Mouse (Mus musculus): ENCODE measurements around the gene Gpm6b. TPM values are rescaled to one million over a fixed set of nuclear protein-coding genes. Genes with fewer than 3 reads are reported as not detected.

The Gpm6b gene
- not detected in 2 replicates for polyA plus RNA-seq (2012; ENCODE audit: insufficient read depth, low replicate concordance)

DNA sequence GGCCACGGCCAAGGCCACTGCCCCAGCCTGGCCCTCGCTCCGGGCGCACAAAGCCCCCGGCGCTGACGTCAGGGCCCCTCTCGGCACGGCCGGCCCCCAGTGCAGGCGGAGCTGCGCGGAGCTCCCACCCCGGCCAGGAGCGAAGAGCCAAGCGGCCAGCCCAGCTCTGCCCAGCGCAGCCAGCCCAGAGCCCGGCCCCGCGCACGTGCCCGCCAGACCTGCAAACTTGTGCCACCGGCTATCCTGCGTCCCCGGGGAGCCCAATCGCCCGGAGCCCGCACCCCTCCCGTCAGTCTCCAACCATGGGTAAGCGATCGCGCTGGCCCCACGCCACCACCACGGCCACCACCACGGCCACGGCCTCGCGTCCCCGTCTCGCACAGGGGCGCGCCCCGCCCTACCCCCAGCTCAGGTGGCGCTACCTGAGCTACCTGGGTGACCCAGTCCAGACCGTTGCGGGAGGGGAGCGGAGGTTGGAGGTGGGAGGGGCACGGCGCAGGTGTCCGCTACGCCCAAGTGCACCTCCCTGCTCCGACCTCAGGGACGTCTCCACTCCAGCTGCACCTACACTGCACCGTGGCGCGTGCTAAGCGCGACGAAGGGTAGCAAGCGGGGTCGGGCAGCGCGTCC is at the start of gene Gpm6b:
Gene Gpm6b, plus strand, starts transcription at position 81 of the 630 bp plus-strand sequence.
- peaks cover 11% of the 10 kb centered on the region for H3K4me1 ChIP-seq
- peak within 1 kb of the TSS; percentile 91 for H3K4me3 ChIP-seq (replicated peaks)
- TF ChIP-seq FLI1 (IDR thresholded peaks at IDR 0.05; ENCODE audit: low read length) (no peak), GATA1 (IDR thresholded peaks at IDR 0.05; ENCODE audit: borderline replicate concordance, low read length) (no peak)
- no peaks in the 10 kb centered on the region for H3K36me3 ChIP-seq (replicated peaks; ENCODE audit: low read length)
- H3K27me3 ChIP-seq (replicated peaks): peaks cover 50% of the 10 kb centered on the region
- peaks cover 7% of the 10 kb centered on the region; the same call in 1 of the 2 replicates for H3K9me3 ChIP-seq

DNA sequence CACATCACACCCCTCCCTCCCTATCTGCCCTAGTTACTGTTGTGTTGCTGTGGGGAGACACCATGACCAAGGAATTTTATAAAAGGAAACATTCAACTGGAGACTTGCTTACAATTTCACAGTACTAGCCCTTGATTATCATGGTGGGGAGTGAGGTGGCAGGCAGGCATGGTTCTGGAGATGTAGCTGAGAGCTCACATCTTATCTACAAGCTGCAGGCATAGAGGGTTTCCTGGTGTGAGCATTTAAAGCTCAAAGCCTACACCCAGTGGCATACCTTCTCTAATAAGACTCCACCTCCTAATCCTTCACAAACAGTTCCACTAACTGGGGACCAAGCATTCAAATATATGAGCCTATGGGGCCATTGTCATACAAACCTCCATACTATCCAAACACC is 42.4 kb upstream of the Gpm6b start:
- TF ChIP-seq FLI1 (IDR thresholded peaks at IDR 0.05; ENCODE audit: low read length): no peak
- no peak for TF ChIP-seq GATA1 (IDR thresholded peaks at IDR 0.05; ENCODE audit: borderline replicate concordance, low read length)
- Histone ChIP-seq H3K4me3 (replicated peaks) (no peak overlapping the region), H3K27me3 (replicated peaks) (peaks cover 5% of the 10 kb centered on the region), H3K36me3 (replicated peaks; ENCODE audit: low read length) (peaks cover 14% of the 10 kb centered on the region), H3K4me1 (no peaks in the 10 kb centered on the region), H3K9me3 (peaks cover 19% of the 10 kb centered on the region; the same call in 1 of the 2 replicates)

- Histone ChIP-seq H3K4me3 (replicated peaks) (no peak overlapping the region), H3K36me3 (replicated peaks; ENCODE audit: low read length) (peaks cover 5% of the 10 kb centered on the region), H3K4me1 (no peaks in the 10 kb centered on the region), H3K27me3 (replicated peaks) (peaks cover 4% of the 10 kb centered on the region), H3K9me3 (peaks cover 28% of the 10 kb centered on the region; the same call in 1 of the 2 replicates)
- TF ChIP-seq FLI1 (IDR thresholded peaks at IDR 0.05; ENCODE audit: low read length) (no peak), GATA1 (IDR thresholded peaks at IDR 0.05; ENCODE audit: borderline replicate concordance, low read length) (no peak)
Measured at GRCm38 (mm10) chrX:166198266-166198665, 40.4 kb upstream of the Gpm6b start.

DNA sequence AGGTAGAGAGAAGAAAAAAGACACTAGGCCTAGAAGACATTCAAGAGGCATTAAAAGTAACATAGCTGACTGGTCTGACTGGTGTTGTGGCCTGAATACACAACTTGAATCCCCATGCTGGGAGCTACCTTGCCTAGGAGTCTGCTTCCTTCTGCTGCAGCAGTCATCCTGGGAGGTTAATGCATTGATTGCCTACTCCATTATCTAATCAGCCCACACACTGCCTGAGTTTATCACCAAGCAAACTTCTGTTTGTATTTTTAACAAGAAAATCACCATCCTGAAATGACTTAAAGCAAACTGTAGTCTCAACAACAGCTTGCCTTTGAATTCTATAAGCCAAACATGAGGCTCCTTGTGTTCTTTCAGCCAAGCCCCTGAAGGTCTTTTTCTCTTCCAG is 38.9 kb upstream of the Gpm6b start:
- no peak for TF ChIP-seq GATA1 (IDR thresholded peaks at IDR 0.05; ENCODE audit: borderline replicate concordance, low read length)
- no peak for TF ChIP-seq FLI1 (IDR thresholded peaks at IDR 0.05; ENCODE audit: low read length)
- no peaks in the 10 kb centered on the region for H3K4me1 ChIP-seq
- peaks cover 5% of the 10 kb centered on the region for H3K36me3 ChIP-seq (replicated peaks; ENCODE audit: low read length)
- peaks cover 4% of the 10 kb centered on the region for H3K27me3 ChIP-seq (replicated peaks)
- no peak overlapping the region for H3K4me3 ChIP-seq (replicated peaks)
- peaks cover 27% of the 10 kb centered on the region; the same call in 1 of the 2 replicates for H3K9me3 ChIP-seq

DNA sequence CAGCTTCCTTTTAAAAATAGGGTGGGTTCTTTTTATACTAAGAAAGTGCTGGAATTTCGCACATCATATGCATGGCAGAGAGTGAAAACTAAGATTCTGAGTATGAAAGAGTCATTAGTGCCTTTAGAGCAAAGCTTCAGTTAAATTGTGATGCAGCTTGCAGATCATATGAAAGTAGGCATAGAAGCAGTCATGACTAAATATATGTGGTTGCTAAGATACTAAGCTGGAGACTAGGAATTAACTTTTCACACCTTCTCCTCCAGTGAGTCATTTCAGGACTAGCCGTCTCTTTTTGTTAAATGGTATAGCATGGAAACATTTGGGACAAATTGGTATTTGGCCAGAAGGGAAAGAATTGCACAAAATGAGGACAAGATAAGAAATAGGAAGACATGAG is 24.1 kb upstream of the Gpm6b start:
- Histone ChIP-seq H3K4me1 (no peaks in the 10 kb centered on the region), H3K27me3 (replicated peaks) (peaks cover 31% of the 10 kb centered on the region), H3K9me3 (peaks cover 8% of the 10 kb centered on the region), H3K36me3 (replicated peaks; ENCODE audit: low read length) (no peaks in the 10 kb centered on the region), H3K4me3 (replicated peaks) (no peak overlapping the region)
- TF ChIP-seq FLI1 (IDR thresholded peaks at IDR 0.05; ENCODE audit: low read length) (no peak), GATA1 (IDR thresholded peaks at IDR 0.05; ENCODE audit: borderline replicate concordance, low read length) (no peak)

DNA sequence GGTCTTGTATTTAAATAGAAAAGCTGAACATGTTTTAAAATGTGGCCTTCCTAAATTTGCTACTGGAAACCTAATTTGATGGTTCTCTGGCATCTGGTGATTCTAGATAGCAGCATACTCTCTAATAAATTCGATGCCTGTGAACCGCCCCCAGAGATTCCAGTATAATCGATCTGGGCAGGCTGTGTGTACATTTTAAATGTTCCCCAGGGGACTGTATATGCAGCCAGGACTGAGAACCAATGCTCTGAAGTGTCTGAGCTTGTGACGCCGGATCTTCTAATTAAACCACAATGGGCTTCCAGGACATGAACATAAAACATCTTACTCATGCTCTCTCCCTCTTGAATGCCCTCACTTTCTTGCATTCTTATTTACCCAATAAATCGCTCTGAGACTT is 22.5 kb upstream of the Gpm6b start:
- TF ChIP-seq GATA1 (IDR thresholded peaks at IDR 0.05; ENCODE audit: borderline replicate concordance, low read length) (no peak), FLI1 (IDR thresholded peaks at IDR 0.05; ENCODE audit: low read length) (no peak)
- Histone ChIP-seq H3K9me3 (no peaks in the 10 kb centered on the region), H3K4me1 (no peaks in the 10 kb centered on the region), H3K4me3 (replicated peaks) (no peak overlapping the region), H3K36me3 (replicated peaks; ENCODE audit: low read length) (no peaks in the 10 kb centered on the region), H3K27me3 (replicated peaks) (peaks cover 26% of the 10 kb centered on the region)

- Histone ChIP-seq H3K4me1 (no peaks in the 10 kb centered on the region), H3K27me3 (replicated peaks) (peaks cover 26% of the 10 kb centered on the region), H3K9me3 (no peaks in the 10 kb centered on the region), H3K36me3 (replicated peaks; ENCODE audit: low read length) (no peaks in the 10 kb centered on the region), H3K4me3 (replicated peaks) (no peak overlapping the region)
- no peak for TF ChIP-seq GATA1 (IDR thresholded peaks at IDR 0.05; ENCODE audit: borderline replicate concordance, low read length)
- no peak for TF ChIP-seq FLI1 (IDR thresholded peaks at IDR 0.05; ENCODE audit: low read length)
Measured at GRCm38 (mm10) chrX:166216720-166217119, 22.0 kb upstream of the Gpm6b start.

- Histone ChIP-seq H3K36me3 (replicated peaks; ENCODE audit: low read length) (no peaks in the 10 kb centered on the region), H3K27me3 (replicated peaks) (peaks cover 16% of the 10 kb centered on the region), H3K4me1 (no peaks in the 10 kb centered on the region), H3K9me3 (no peaks in the 10 kb centered on the region), H3K4me3 (replicated peaks) (no peak overlapping the region)
- TF ChIP-seq FLI1 (IDR thresholded peaks at IDR 0.05; ENCODE audit: low read length) (no peak), GATA1 (IDR thresholded peaks at IDR 0.05; ENCODE audit: borderline replicate concordance, low read length) (no peak)
Measured at GRCm38 (mm10) chrX:166219331-166219730, 19.4 kb upstream of the Gpm6b start.

DNA sequence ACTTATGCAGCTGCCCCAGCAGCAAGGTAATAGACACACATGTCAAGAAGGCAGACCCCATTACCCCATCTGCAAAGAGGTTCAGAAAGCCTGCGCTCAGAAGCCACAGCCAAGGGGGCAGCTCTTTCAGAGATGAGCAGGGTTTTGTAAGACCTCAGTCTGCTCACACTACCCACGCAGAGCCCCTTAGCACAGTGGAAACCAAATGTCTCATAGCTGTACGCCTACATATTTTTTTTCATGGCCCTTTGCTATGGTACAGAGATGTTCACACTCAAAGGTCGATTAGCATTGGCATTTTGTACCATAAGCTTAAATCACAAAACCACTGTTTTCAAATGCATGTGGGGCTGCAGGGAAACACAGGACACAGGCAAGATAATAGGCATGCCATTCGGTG is 11.9 kb upstream of the Gpm6b start:
- TF ChIP-seq GATA1 (IDR thresholded peaks at IDR 0.05; ENCODE audit: borderline replicate concordance, low read length): no peak
- TF ChIP-seq FLI1 (IDR thresholded peaks at IDR 0.05; ENCODE audit: low read length): no peak
- no peaks in the 10 kb centered on the region for H3K9me3 ChIP-seq
- H3K27me3 ChIP-seq (replicated peaks): peaks cover 28% of the 10 kb centered on the region
- no peaks in the 10 kb centered on the region for H3K36me3 ChIP-seq (replicated peaks; ENCODE audit: low read length)
- no peaks in the 10 kb centered on the region for H3K4me1 ChIP-seq
- no peak overlapping the region for H3K4me3 ChIP-seq (replicated peaks)

- no peak for TF ChIP-seq FLI1 (IDR thresholded peaks at IDR 0.05; ENCODE audit: low read length)
- no peak for TF ChIP-seq GATA1 (IDR thresholded peaks at IDR 0.05; ENCODE audit: borderline replicate concordance, low read length)
- H3K36me3 ChIP-seq (replicated peaks; ENCODE audit: low read length): no peaks in the 10 kb centered on the region
- peaks cover 29% of the 10 kb centered on the region for H3K27me3 ChIP-seq (replicated peaks)
- H3K9me3 ChIP-seq: no peaks in the 10 kb centered on the region
- H3K4me3 ChIP-seq (replicated peaks): no peak overlapping the region
- H3K4me1 ChIP-seq: no peaks in the 10 kb centered on the region
Measured at GRCm38 (mm10) chrX:166229750-166230149, 9.0 kb upstream of the Gpm6b start.
